ENCODE assay signal across 9 mouse cellular contexts in the genomic region with DNA sequence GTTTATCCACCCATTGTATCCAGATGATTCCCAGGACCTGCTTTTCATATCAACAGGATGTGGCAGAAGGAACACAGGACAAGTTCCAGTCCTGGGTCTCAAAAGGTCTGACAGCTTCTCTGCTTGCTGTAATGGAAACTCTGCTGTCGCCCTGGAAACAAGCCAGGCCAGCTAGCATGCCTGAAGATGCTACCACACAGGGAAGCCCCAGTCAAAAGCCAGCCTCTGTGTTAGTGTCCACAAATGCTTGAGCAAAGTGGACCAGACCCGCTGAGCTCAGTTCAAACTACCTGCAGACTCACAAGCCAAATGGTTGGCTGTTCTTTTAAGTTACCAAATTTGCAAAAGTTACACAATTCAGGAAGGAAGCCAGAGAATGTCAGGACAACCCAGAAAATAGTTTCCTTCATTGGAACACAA.
DNase-seq lines count a peak whose midpoint lies in the region; ATAC-seq and TF ChIP-seq lines count a peak whose summit lies in the region.
"Had no signal": no experiment of that assay in that cellular context is flagged by ENCODE, and none has a peak within 500 bp of the region (broad histone marks: within the 10 kb centered on the region; RNA-seq: fewer than 3 reads in every experiment).

No protein-coding gene starts in this region.

- no peaks in the 10 kb centered on the region for H3K9me3 ChIP-seq in forebrain, postnatal 0 days (ENCODE audit: low read length)
- H3K9me3 ChIP-seq in forebrain, embryonic 15.5 days = no peaks in the 10 kb centered on the region
- H3K9me3 ChIP-seq in embryonic facial prominence, embryonic 11.5 days (replicated peaks; ENCODE audit: control insufficient read depth, low read length) = no peaks in the 10 kb centered on the region
- no peaks in the 10 kb centered on the region for H3K9me3 ChIP-seq in heart, postnatal 0 days (replicated peaks; ENCODE audit: control insufficient read depth, low read length)
- H3K9me3 ChIP-seq in lung, embryonic 14.5 days (ENCODE audit: low read depth, low read length) = no peaks in the 10 kb centered on the region
- H3K9me3 ChIP-seq in limb, embryonic 10.5 days (replicated peaks) = no peaks in the 10 kb centered on the region
- H3K9me3 ChIP-seq: liver, embryonic 15.5 days had no signal

- 0 out of 2 replicates have a peak, but pooled peaks have one; percentile 20 for ATAC-seq in forebrain, postnatal 0 days
- ATAC-seq in forebrain, embryonic 15.5 days (replicated peaks) = no peak
- no peak for ATAC-seq in embryonic facial prominence, embryonic 11.5 days (replicated peaks; ENCODE audit: insufficient number of reproducible peaks, low FRiP score, low TSS enrichment, low read depth)
- peak; percentile 78 for ATAC-seq in heart, postnatal 0 days (ENCODE audit: insufficient read depth, low read depth)
- peak; percentile 78 for ATAC-seq in lung, embryonic 14.5 days (ENCODE audit: insufficient read depth)

- no peaks in the 10 kb centered on the region for H3K27me3 ChIP-seq in forebrain, postnatal 0 days (ENCODE audit: insufficient read depth, low read length)
- no peaks in the 10 kb centered on the region for H3K27me3 ChIP-seq in forebrain, embryonic 15.5 days
- H3K27me3 ChIP-seq in embryonic facial prominence, embryonic 11.5 days (ENCODE audit: control insufficient read depth, insufficient read depth, low read length) = no peaks in the 10 kb centered on the region
- H3K27me3 ChIP-seq in heart, postnatal 0 days (ENCODE audit: control insufficient read depth, insufficient read depth, low read length) = no peaks in the 10 kb centered on the region
- no peaks in the 10 kb centered on the region for H3K27me3 ChIP-seq in lung, embryonic 14.5 days (ENCODE audit: insufficient read depth, low read length)
- peaks cover 30% of the 10 kb centered on the region; the same call in 1 of the 2 replicates for H3K27me3 ChIP-seq in limb, embryonic 10.5 days (ENCODE audit: low read depth, poor library complexity, severe bottlenecking)
- H3K27me3 ChIP-seq: liver, embryonic 15.5 days had no signal

- H3K27ac ChIP-seq in forebrain, postnatal 0 days (ENCODE audit: low read depth, low read length) = no peak overlapping the region
- H3K27ac ChIP-seq in forebrain, embryonic 15.5 days (replicated peaks) = no peak overlapping the region
- no peak overlapping the region for H3K27ac ChIP-seq in embryonic facial prominence, embryonic 11.5 days (replicated peaks; ENCODE audit: low read depth, low read length)
- peak overlapping the region; percentile 24 for H3K27ac ChIP-seq in heart, postnatal 0 days (ENCODE audit: low read depth)
- H3K27ac ChIP-seq in lung, embryonic 14.5 days (ENCODE audit: low read depth) = peak overlapping the region; percentile 12; the same call in 1 of the 2 replicates
- no peak overlapping the region for H3K27ac ChIP-seq in limb, embryonic 10.5 days
- H3K27ac ChIP-seq: liver, embryonic 15.5 days had no signal

- intact Hi-C loops in left cerebral cortex, postnatal 36 days (cut with DNase I) = no loop called here

- H3K4me2 ChIP-seq in forebrain, postnatal 0 days (ENCODE audit: low read depth) = no peak overlapping the region
- no peak overlapping the region for H3K4me2 ChIP-seq in forebrain, embryonic 15.5 days (replicated peaks)
- H3K4me2 ChIP-seq in embryonic facial prominence, embryonic 11.5 days (ENCODE audit: low read depth, low read length) = no peak overlapping the region
- H3K4me2 ChIP-seq in heart, postnatal 0 days (ENCODE audit: low read depth, low read length) = no peak overlapping the region
- no peak overlapping the region for H3K4me2 ChIP-seq in lung, embryonic 14.5 days
- H3K4me2 ChIP-seq: liver, embryonic 15.5 days had no signal

- no peak overlapping the region for H3K9ac ChIP-seq in forebrain, postnatal 0 days
- no peak overlapping the region for H3K9ac ChIP-seq in forebrain, embryonic 15.5 days (replicated peaks)
- H3K9ac ChIP-seq in embryonic facial prominence, embryonic 11.5 days (replicated peaks; ENCODE audit: low read length) = no peak overlapping the region
- H3K9ac ChIP-seq in heart, postnatal 0 days (replicated peaks; ENCODE audit: low read depth, low read length) = no peak overlapping the region
- no peak overlapping the region for H3K9ac ChIP-seq in lung, embryonic 14.5 days
- H3K9ac ChIP-seq: liver, embryonic 15.5 days had no signal

- no peak for TF ChIP-seq CTCF in forebrain, postnatal 0 days (IDR thresholded peaks at IDR 0.05; ENCODE audit: low read depth)
- TF ChIP-seq CTCF in heart, postnatal 0 days (IDR thresholded peaks at IDR 0.05; ENCODE audit: low read depth) = no peak
- no peak for TF ChIP-seq CTCF in lung, embryonic 14.5 days (IDR thresholded peaks at IDR 0.05; ENCODE audit: low read depth)

- no peaks in the 10 kb centered on the region for H3K36me3 ChIP-seq in forebrain, postnatal 0 days (ENCODE audit: insufficient read depth)
- no peaks in the 10 kb centered on the region for H3K36me3 ChIP-seq in forebrain, embryonic 15.5 days
- H3K36me3 ChIP-seq in embryonic facial prominence, embryonic 11.5 days (replicated peaks; ENCODE audit: control insufficient read depth, insufficient read depth, low read depth, low read length) = no peaks in the 10 kb centered on the region
- no peaks in the 10 kb centered on the region for H3K36me3 ChIP-seq in heart, postnatal 0 days (replicated peaks; ENCODE audit: control insufficient read depth, insufficient read depth, low read length)
- no peaks in the 10 kb centered on the region for H3K36me3 ChIP-seq in lung, embryonic 14.5 days (ENCODE audit: insufficient read depth)
- H3K36me3 ChIP-seq in limb, embryonic 10.5 days = no peaks in the 10 kb centered on the region
- H3K36me3 ChIP-seq: liver, embryonic 15.5 days had no signal

- no peaks in the 10 kb centered on the region for H3K4me1 ChIP-seq in forebrain, postnatal 0 days (ENCODE audit: insufficient read depth)
- H3K4me1 ChIP-seq in forebrain, embryonic 15.5 days = peaks cover 21% of the 10 kb centered on the region
- no peaks in the 10 kb centered on the region for H3K4me1 ChIP-seq in embryonic facial prominence, embryonic 11.5 days (ENCODE audit: control insufficient read depth, insufficient read depth, low read length)
- peaks cover 20% of the 10 kb centered on the region for H3K4me1 ChIP-seq in heart, postnatal 0 days (ENCODE audit: control insufficient read depth, insufficient read depth)
- peaks cover 9% of the 10 kb centered on the region for H3K4me1 ChIP-seq in lung, embryonic 14.5 days (ENCODE audit: insufficient read depth)
- peaks cover 23% of the 10 kb centered on the region for H3K4me1 ChIP-seq in limb, embryonic 10.5 days

- H3K4me3 ChIP-seq in forebrain, postnatal 0 days (ENCODE audit: low read depth, low read length) = no peak overlapping the region
- H3K4me3 ChIP-seq in forebrain, embryonic 15.5 days = no peak overlapping the region
- no peak overlapping the region for H3K4me3 ChIP-seq in embryonic facial prominence, embryonic 11.5 days (ENCODE audit: low read depth, low read length)
- no peak overlapping the region for H3K4me3 ChIP-seq in heart, postnatal 0 days (ENCODE audit: low read depth, low read length)
- H3K4me3 ChIP-seq in lung, embryonic 14.5 days (ENCODE audit: low read depth, low read length) = no peak overlapping the region
- no peak overlapping the region for H3K4me3 ChIP-seq in limb, embryonic 10.5 days
- H3K4me3 ChIP-seq: liver, embryonic 15.5 days had no signal

- no peak for TF ChIP-seq EP300 in heart, postnatal 0 days (IDR thresholded peaks at IDR 0.05; ENCODE audit: low read depth)

- whole genome bisulfite sequencing in forebrain, postnatal 0 days = 45% methylated on average over 2 of the region's 2 CpGs
- WGBS in forebrain, embryonic 15.5 days = 69% methylated on average over 2 of the region's 2 CpGs
- 36% methylated on average over 2 of the region's 2 CpGs for WGBS in embryonic facial prominence, embryonic 11.5 days
- WGBS in heart, postnatal 0 days = 15% methylated on average over 2 of the region's 2 CpGs
- WGBS in lung, embryonic 14.5 days = 36% methylated on average over 2 of the region's 2 CpGs
- 50% methylated on average over 2 of the region's 2 CpGs for WGBS in limb, embryonic 10.5 days

- DNase-seq in forebrain, postnatal 0 days = no peak
- peak; percentile 38 for DNase-seq in embryonic facial prominence, embryonic 11.5 days (ENCODE audit: low spot score)
- peak; percentile 55 for DNase-seq in heart, postnatal 0 days (ENCODE audit: low spot score)
- DNase-seq in lung, embryonic 14.5 days = peak; percentile 88
- DNase-seq in left cerebral cortex, postnatal 36 days (ENCODE audit: low spot score in 2 of 2) = no peak
- DNase-seq in limb, embryonic 10.5 days (ENCODE audit: low spot score) = no peak
- DNase-seq in thymus, adult 18-20 months = no peak

Comparison
In these comparisons a context has a peak if more than half of its experiments do, and no peak if none do; other contexts are left out.
1. ATAC-seq: peak in forebrain, postnatal 0 days (single experiment), heart, postnatal 0 days (single experiment) and lung, embryonic 14.5 days (single experiment); none in forebrain, embryonic 15.5 days (single experiment) and embryonic facial prominence, embryonic 11.5 days (single experiment).
2. DNase-seq: peak in embryonic facial prominence, embryonic 11.5 days (single experiment), heart, postnatal 0 days (single experiment) and lung, embryonic 14.5 days (single experiment); none in forebrain, postnatal 0 days (single experiment), left cerebral cortex, postnatal 36 days (0 of 2), limb, embryonic 10.5 days (single experiment) and thymus, adult 18-20 months (0 of 2).
3. H3K27ac ChIP-seq: peak in heart, postnatal 0 days (single experiment) and lung, embryonic 14.5 days (single experiment); none in forebrain, postnatal 0 days (single experiment), forebrain, embryonic 15.5 days (single experiment), embryonic facial prominence, embryonic 11.5 days (single experiment) and limb, embryonic 10.5 days (single experiment).